Mouse (Mus musculus): ENCODE results near the gene Ssbp2.

DNA sequence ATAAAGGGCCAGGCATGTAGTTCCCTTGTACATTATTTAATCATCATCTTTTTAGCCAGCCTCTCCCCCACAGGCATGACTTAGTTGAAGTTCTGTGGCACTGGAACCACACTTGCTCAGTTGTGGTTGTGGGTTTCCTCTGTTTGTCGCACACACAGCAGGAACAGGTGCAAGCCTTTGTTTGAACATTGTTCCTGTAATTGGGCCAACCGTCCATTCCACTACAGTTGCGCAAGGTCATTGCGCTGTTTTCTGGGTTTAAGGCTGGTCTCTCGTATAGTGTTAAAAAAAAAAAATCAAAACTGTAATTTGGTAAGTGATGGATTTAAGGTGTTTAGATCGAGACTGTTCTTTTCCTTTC is 81.0 kb downstream of the Ssbp2 start:
- TF ChIP-seq GATA1 (IDR thresholded peaks at IDR 0.05; ENCODE audit: low read length) = no peak
- no peak for TF ChIP-seq TAL1 (IDR thresholded peaks at IDR 0.05; ENCODE audit: low read length)

Measured in erythroblast, embryonic 14.5 days (primary cell).